Mouse (Mus musculus) lung, postnatal 10 days (tissue): Measurements from ENCODE around the gene Arrb1.
A peak's percentile ranks its signal among the peaks of the same experiment; 100 is the strongest.

Source experiments
- DNase-seq: peaks from one replicate; pipeline ENCODE4 v3.0.0; 2021

Gene Arrb1

GRCm38 (mm10) chr7:99539201-99539891, 4.1 kb downstream of the Arrb1 start:
- DNase-seq, result peak; percentile 85

GRCm38 (mm10) chr7:99540016-99540415, 4.8 kb downstream of the Arrb1 start:
- DNase-seq, result peak; percentile 53

GRCm38 (mm10) chr7:99541204-99541603, 5.9 kb downstream of the Arrb1 start:
- DNase-seq, result no peak

- no peak for DNase-seq
Observed at GRCm38 (mm10) chr7:99544272-99544671, 9.0 kb downstream of the Arrb1 start.

GRCm38 (mm10) chr7:99545885-99546745, 10.8 kb downstream of the Arrb1 start:
- peak; percentile 88 for DNase-seq

- peak; percentile 65 for DNase-seq
Observed at GRCm38 (mm10) chr7:99547584-99548487, 12.6 kb downstream of the Arrb1 start.

- no peak for DNase-seq
Observed at GRCm38 (mm10) chr7:99549668-99550067, 14.4 kb downstream of the Arrb1 start.

GRCm38 (mm10) chr7:99551623-99552022, 16.4 kb downstream of the Arrb1 start:
- no peak for DNase-seq

- DNase-seq, result no peak
Observed at GRCm38 (mm10) chr7:99553222-99553884, 18.1 kb downstream of the Arrb1 start.

GRCm38 (mm10) chr7:99553885-99554269, 18.6 kb downstream of the Arrb1 start:
- DNase-seq, result peak; percentile 77

- DNase-seq, result peak; percentile 85
Observed at GRCm38 (mm10) chr7:99555862-99556261, 20.6 kb downstream of the Arrb1 start.

GRCm38 (mm10) chr7:99559091-99559490, 23.8 kb downstream of the Arrb1 start:
- no peak for DNase-seq

- DNase-seq, result peak; percentile 83
Observed at GRCm38 (mm10) chr7:99562478-99562877, 27.2 kb downstream of the Arrb1 start.

GRCm38 (mm10) chr7:99563224-99563623, 28.0 kb downstream of the Arrb1 start:
- DNase-seq, result no peak

GRCm38 (mm10) chr7:99565325-99565881, 30.1 kb downstream of the Arrb1 start:
- DNase-seq, result no peak

- no peak for DNase-seq
Observed at GRCm38 (mm10) chr7:99570680-99571079, 35.4 kb downstream of the Arrb1 start.

- DNase-seq, result no peak
Observed at GRCm38 (mm10) chr7:99572931-99573330, 37.7 kb downstream of the Arrb1 start.

GRCm38 (mm10) chr7:99573351-99573750, 38.1 kb downstream of the Arrb1 start:
- DNase-seq, result no peak

GRCm38 (mm10) chr7:99578246-99578645, 43.0 kb downstream of the Arrb1 start:
- no peak for DNase-seq

GRCm38 (mm10) chr7:99579491-99580190, 44.4 kb downstream of the Arrb1 start:
- no peak for DNase-seq

- DNase-seq, result no peak
Observed at GRCm38 (mm10) chr7:99580247-99580646, 45.0 kb downstream of the Arrb1 start.
